Mouse (Mus musculus): ENCODE measurements around the gene Hdac11. TPM values are rescaled to one million over a fixed set of nuclear protein-coding genes. Genes with fewer than 3 reads are reported as not detected.

Gene Hdac11
- polyA plus RNA-seq, 1 experiment from 2014 or later: 16.3 TPM

GRCm38 (mm10) chr6:91213287-91214218, 57.1 kb downstream of the Hdac11 start:
- H3K36me3 ChIP-seq (replicated peaks): no peaks in the 10 kb centered on the region
- peak overlapping the region; percentile 46 for H3K9ac ChIP-seq
- no peaks in the 10 kb centered on the region for H3K9me3 ChIP-seq
- 67% methylated on average over 21 of the region's 21 CpGs for WGBS
- H3K27ac ChIP-seq: no peak overlapping the region
- H3K4me2 ChIP-seq: peak overlapping the region; percentile 59
- H3K4me1 ChIP-seq: peaks cover 25% of the 10 kb centered on the region
- peak overlapping the region; percentile 33 for H3K4me3 ChIP-seq (replicated peaks)
- peak; percentile 15; the same call in 1 of the 2 replicates for ATAC-seq (ENCODE audit: low FRiP score)
- peaks cover 29% of the 10 kb centered on the region for H3K27me3 ChIP-seq

GRCm38 (mm10) chr6:91215454-91215853, 59.0 kb downstream of the Hdac11 start:
- Histone ChIP-seq H3K27ac (no peak overlapping the region), H3K36me3 (replicated peaks) (no peaks in the 10 kb centered on the region), H3K4me1 (peaks cover 16% of the 10 kb centered on the region), H3K27me3 (peaks cover 25% of the 10 kb centered on the region), H3K9ac (no peak overlapping the region), H3K4me3 (replicated peaks) (no peak overlapping the region), H3K4me2 (no peak overlapping the region), H3K9me3 (no peaks in the 10 kb centered on the region)
- ATAC-seq (ENCODE audit: low FRiP score): no peak
- WGBS: 81% methylated on average over 1 of the region's 1 CpGs

- Histone ChIP-seq H3K36me3 (replicated peaks) (no peaks in the 10 kb centered on the region), H3K27ac (no peak overlapping the region), H3K4me2 (no peak overlapping the region), H3K27me3 (peaks cover 8% of the 10 kb centered on the region), H3K4me3 (replicated peaks) (no peak overlapping the region), H3K9ac (no peak overlapping the region), H3K4me1 (peaks cover 4% of the 10 kb centered on the region; the same call in 1 of the 2 replicates), H3K9me3 (no peaks in the 10 kb centered on the region)
- ATAC-seq (ENCODE audit: low FRiP score): no peak
- 71% methylated on average over 9 of the region's 9 CpGs for WGBS
Observed at GRCm38 (mm10) chr6:91218445-91218844, 62.0 kb downstream of the Hdac11 start.

GRCm38 (mm10) chr6:91218871-91219270, 62.4 kb downstream of the Hdac11 start:
- Histone ChIP-seq H3K27ac (no peak overlapping the region), H3K9me3 (no peaks in the 10 kb centered on the region), H3K27me3 (peaks cover 4% of the 10 kb centered on the region; the same call in 1 of the 2 replicates), H3K4me1 (peaks cover under 1% of the 10 kb centered on the region; the same call in 1 of the 2 replicates), H3K36me3 (replicated peaks) (no peaks in the 10 kb centered on the region), H3K9ac (no peak overlapping the region), H3K4me2 (no peak overlapping the region), H3K4me3 (replicated peaks) (no peak overlapping the region)
- no peak for ATAC-seq (ENCODE audit: low FRiP score)
- WGBS: 77% methylated on average over 3 of the region's 3 CpGs

GRCm38 (mm10) chr6:91220062-91220461, 63.6 kb downstream of the Hdac11 start:
- Histone ChIP-seq H3K36me3 (replicated peaks) (no peaks in the 10 kb centered on the region), H3K9me3 (no peaks in the 10 kb centered on the region), H3K4me1 (no peaks in the 10 kb centered on the region; the same call in 1 of the 2 replicates), H3K9ac (no peak overlapping the region), H3K4me3 (replicated peaks) (no peak overlapping the region), H3K4me2 (no peak overlapping the region), H3K27ac (no peak overlapping the region), H3K27me3 (peaks cover 4% of the 10 kb centered on the region; the same call in 1 of the 2 replicates)
- no peak for ATAC-seq (ENCODE audit: low FRiP score)

GRCm38 (mm10) chr6:91221094-91221493, 64.6 kb downstream of the Hdac11 start:
- no peaks in the 10 kb centered on the region for H3K9me3 ChIP-seq
- no peak overlapping the region for H3K27ac ChIP-seq
- H3K4me3 ChIP-seq (replicated peaks): no peak overlapping the region
- H3K4me2 ChIP-seq: no peak overlapping the region
- ATAC-seq (ENCODE audit: low FRiP score): no peak
- no peak overlapping the region for H3K9ac ChIP-seq
- WGBS: 3% methylated on average over 3 of the region's 3 CpGs
- no peaks in the 10 kb centered on the region for H3K36me3 ChIP-seq (replicated peaks)
- H3K27me3 ChIP-seq: peaks cover 4% of the 10 kb centered on the region; the same call in 1 of the 2 replicates
- H3K4me1 ChIP-seq: no peaks in the 10 kb centered on the region; the same call in 1 of the 2 replicates

- Histone ChIP-seq H3K27me3 (peaks cover 4% of the 10 kb centered on the region; the same call in 1 of the 2 replicates), H3K4me3 (replicated peaks) (no peak overlapping the region), H3K9ac (no peak overlapping the region), H3K27ac (no peak overlapping the region), H3K4me1 (no peaks in the 10 kb centered on the region; the same call in 1 of the 2 replicates), H3K36me3 (replicated peaks) (no peaks in the 10 kb centered on the region), H3K9me3 (no peaks in the 10 kb centered on the region), H3K4me2 (no peak overlapping the region)
- WGBS: 78% methylated on average over 10 of the region's 10 CpGs
- no peak for ATAC-seq (ENCODE audit: low FRiP score)
Observed at GRCm38 (mm10) chr6:91222694-91223346, 66.4 kb downstream of the Hdac11 start.

Other genes starting within 250 kb of the Hdac11 start
- gene Iqsec1, start 168.0 kb upstream of the Hdac11 start, polyA plus RNA-seq (2016; fragmentation: Nextera tagmentation; extraction: Ambion mirVana): 11.7 and 15.0 TPM in 2 replicates
- 32.7 and 37.9 TPM in 2 replicates for gene Nup210, start 39.8 kb upstream of the Hdac11 start, polyA plus RNA-seq (2016; fragmentation: Nextera tagmentation; extraction: Ambion mirVana)
- 39.4 and 45.6 TPM in 2 replicates for gene Fbln2, start 55.8 kb downstream of the Hdac11 start, polyA plus RNA-seq (2016; fragmentation: Nextera tagmentation; extraction: Ambion mirVana)

All from forebrain, embryonic 12.5 days (tissue).